Comparison of ENCODE assay signal across 18 mouse cellular contexts in genomic region chr5:49813335-49813734, GRCm38 (mm10).
A peak's percentile ranks its signal among the peaks of the same experiment; 100 is the strongest.
DNase-seq lines count a peak whose midpoint lies in the region; ATAC-seq and TF ChIP-seq lines count a peak whose summit lies in the region.
"Had no signal": no experiment of that assay in that cellular context is flagged by ENCODE, and none has a peak within 500 bp of the region (broad histone marks: within the 10 kb centered on the region; RNA-seq: fewer than 3 reads in every experiment).

No protein-coding gene starts in this region.

- H3K4me3 ChIP-seq in kidney, embryonic 16.5 days (ENCODE audit: low read length), result no peak overlapping the region
- no peak overlapping the region for H3K4me3 ChIP-seq in forebrain, embryonic 11.5 days (ENCODE audit: low read depth, low read length)
- no peak overlapping the region for H3K4me3 ChIP-seq in hindbrain, postnatal 0 days (ENCODE audit: low read length)
- H3K4me3 ChIP-seq: embryonic facial prominence, embryonic 15.5 days; gastrocnemius, adult 2 months; heart, embryonic 13.5 days; limb, embryonic 15.5 days had no signal

- H3K9ac ChIP-seq in kidney, embryonic 16.5 days (replicated peaks; ENCODE audit: low read length), result no peak overlapping the region
- H3K9ac ChIP-seq in forebrain, embryonic 11.5 days (ENCODE audit: low read length), result no peak overlapping the region
- no peak overlapping the region for H3K9ac ChIP-seq in hindbrain, postnatal 0 days (replicated peaks; ENCODE audit: low read length)
- H3K9ac ChIP-seq: embryonic facial prominence, embryonic 15.5 days; heart, embryonic 13.5 days; limb, embryonic 15.5 days had no signal

- ATAC-seq in kidney, embryonic 16.5 days (ENCODE audit: low FRiP score, low TSS enrichment), result 0 out of 2 replicates have a peak, but pooled peaks have one; percentile 67
- ATAC-seq in forebrain, embryonic 11.5 days (replicated peaks; ENCODE audit: low FRiP score), result peak; percentile 77
- no peak for ATAC-seq in hindbrain, postnatal 0 days
- ATAC-seq: CD4-positive, CD25-positive, alpha-beta regulatory T cell, adult 4 months had no signal

- no peaks in the 10 kb centered on the region for H3K4me1 ChIP-seq in kidney, embryonic 16.5 days (ENCODE audit: insufficient read depth, low read length)
- no peaks in the 10 kb centered on the region for H3K4me1 ChIP-seq in forebrain, embryonic 11.5 days (replicated peaks; ENCODE audit: control insufficient read depth, insufficient read depth, low read length)
- H3K4me1 ChIP-seq in hindbrain, postnatal 0 days (ENCODE audit: insufficient read depth, low read length), result no peaks in the 10 kb centered on the region
- H3K4me1 ChIP-seq: embryonic facial prominence, embryonic 15.5 days; heart, embryonic 13.5 days; limb, embryonic 15.5 days had no signal

- 19% methylated on average over 9 of the region's 9 CpGs for WGBS in kidney, embryonic 16.5 days
- WGBS in forebrain, embryonic 11.5 days, result 34% methylated on average over 9 of the region's 9 CpGs
- 50% methylated on average over 9 of the region's 9 CpGs for WGBS in hindbrain, postnatal 0 days

- peak; percentile 4 for DNase-seq in cerebellum, adult 11 months
- DNase-seq in cerebellum, adult 9-11 months, result no peak
- DNase-seq in kidney, adult 9 months, result no peak
- DNase-seq in forebrain, embryonic 11.5 days (ENCODE audit: low spot score), result peak; percentile 65
- peak; percentile 20 for DNase-seq in hindbrain, postnatal 0 days (ENCODE audit: low spot score)
- no peak for DNase-seq in left cerebral cortex, adult 8-10 months (ENCODE audit: low spot score in 2 of 2)
- DNase-seq in heart, adult 18-20 months, result no peak
- DNase-seq: cerebellum, adult 8-10 months; gastrocnemius, adult 2 months; kidney, adult 2 months; lung, postnatal 10 days; right cerebral cortex, adult 18-20 months had no signal

- no peak overlapping the region for H3K4me2 ChIP-seq in kidney, embryonic 16.5 days (replicated peaks; ENCODE audit: low read depth, low read length)
- H3K4me2 ChIP-seq in forebrain, embryonic 11.5 days (ENCODE audit: low read depth, low read length, severe bottlenecking), result no peak overlapping the region
- H3K4me2 ChIP-seq in hindbrain, postnatal 0 days (ENCODE audit: low read depth, low read length), result no peak overlapping the region
- H3K4me2 ChIP-seq: embryonic facial prominence, embryonic 15.5 days; heart, embryonic 13.5 days; limb, embryonic 15.5 days had no signal

- no peak for TF ChIP-seq CTCF in hindbrain, postnatal 0 days (IDR thresholded peaks at IDR 0.05; ENCODE audit: low read depth)

- no peaks in the 10 kb centered on the region for H3K27me3 ChIP-seq in kidney, embryonic 16.5 days (ENCODE audit: insufficient read depth, low read length)
- H3K27me3 ChIP-seq in forebrain, embryonic 11.5 days (ENCODE audit: control insufficient read depth, insufficient read depth, low read length), result no peaks in the 10 kb centered on the region
- H3K27me3 ChIP-seq in hindbrain, postnatal 0 days (ENCODE audit: insufficient read depth, low read length), result no peaks in the 10 kb centered on the region
- H3K27me3 ChIP-seq: embryonic facial prominence, embryonic 15.5 days; heart, embryonic 13.5 days; limb, embryonic 15.5 days had no signal

- no peaks in the 10 kb centered on the region for H3K36me3 ChIP-seq in kidney, embryonic 16.5 days (ENCODE audit: insufficient read depth, low read length)
- no peaks in the 10 kb centered on the region for H3K36me3 ChIP-seq in forebrain, embryonic 11.5 days (ENCODE audit: control insufficient read depth, insufficient read depth, low read length)
- no peaks in the 10 kb centered on the region for H3K36me3 ChIP-seq in hindbrain, postnatal 0 days (ENCODE audit: insufficient read depth, low read length)
- H3K36me3 ChIP-seq: embryonic facial prominence, embryonic 15.5 days; G1E; heart, embryonic 13.5 days; limb, embryonic 15.5 days had no signal

- no peaks in the 10 kb centered on the region for H3K9me3 ChIP-seq in kidney, embryonic 16.5 days (ENCODE audit: low read length)
- H3K9me3 ChIP-seq in forebrain, embryonic 11.5 days (ENCODE audit: control insufficient read depth, low read length), result no peaks in the 10 kb centered on the region
- no peaks in the 10 kb centered on the region for H3K9me3 ChIP-seq in hindbrain, postnatal 0 days (ENCODE audit: low read length)
- H3K9me3 ChIP-seq: embryonic facial prominence, embryonic 15.5 days; G1E; heart, embryonic 13.5 days; limb, embryonic 15.5 days had no signal

- H3K27ac ChIP-seq in kidney, embryonic 16.5 days (ENCODE audit: low read length), result no peak overlapping the region
- no peak overlapping the region for H3K27ac ChIP-seq in forebrain, embryonic 11.5 days (ENCODE audit: low read depth, low read length)
- no peak overlapping the region for H3K27ac ChIP-seq in hindbrain, postnatal 0 days
- H3K27ac ChIP-seq: embryonic facial prominence, embryonic 15.5 days; gastrocnemius, adult 2 months; heart, embryonic 13.5 days; limb, embryonic 15.5 days had no signal

Comparison
In these comparisons a context has a peak if more than half of its experiments do, and no peak if none do; other contexts are left out.
1. DNase-seq: peak in cerebellum, adult 11 months (single experiment), forebrain, embryonic 11.5 days (single experiment) and hindbrain, postnatal 0 days (single experiment); none in cerebellum, adult 9-11 months (single experiment), kidney, adult 9 months (single experiment), left cerebral cortex, adult 8-10 months (0 of 2) and heart, adult 18-20 months (0 of 2).